Mouse (Mus musculus) ES-Bruce4 (cell line): ENCODE data around the gene Ms4a4a.

Experiments
- CTCF ChIP-seq: IDR thresholded peaks from one replicate; pipeline ENCODE4 v1.8.1; 2011; ENCODE audit warnings: low read depth, low read length
- EP300 ChIP-seq: IDR thresholded peaks from 2 replicates; pipeline ENCODE4 v1.6.1; 2011; ENCODE audit warnings: low read depth, low read length; ENCODE audit not compliant: insufficient read depth
- POLR2A ChIP-seq: IDR thresholded peaks from one replicate; pipeline ENCODE4 v1.8.1; 2011; ENCODE audit warnings: low read length; ENCODE audit not compliant: insufficient read depth

DNA sequence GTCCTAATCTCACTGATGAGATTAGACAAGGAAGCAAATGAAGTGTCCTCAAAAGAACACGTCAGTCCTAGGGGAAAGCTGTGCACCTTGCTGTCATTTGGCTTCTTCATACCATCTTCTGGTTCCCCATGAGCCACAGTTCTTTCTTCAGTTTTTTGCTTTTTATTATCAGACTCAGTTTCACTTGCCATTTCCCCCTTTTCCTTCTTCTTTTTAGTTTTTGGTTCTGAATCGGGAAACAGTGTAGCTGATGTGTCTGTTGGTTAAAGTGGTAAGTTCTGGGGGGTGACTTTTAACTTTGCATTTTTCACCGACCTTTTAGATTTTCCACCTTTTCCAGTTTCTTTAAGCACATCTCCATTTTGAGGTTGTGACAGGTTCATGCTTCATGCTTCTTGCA is 29.2 kb downstream of the Ms4a4a start, which contains the start of gene Ms4a4c:
- TF ChIP-seq POLR2A (no peak), CTCF (no peak), EP300 (no peak)
